Mouse (Mus musculus): Measurements from ENCODE around the gene Gpr35. TPM values are rescaled to one million over a fixed set of nuclear protein-coding genes. Genes with fewer than 3 reads are reported as not detected.
A peak's percentile ranks its signal among the peaks of the same experiment; 100 is the strongest.

Gene Gpr35
- polyA plus RNA-seq (2015; fragmentation: Nextera tagmentation; extraction: Ambion mirVana): 4.7 and 4.8 TPM in 2 replicates

GRCm38 (mm10) chr1:92950607-92951006 is at the start of gene Gpr35:
Gene Gpr35 (plus strand): TSS chr1:92950865.
- no peaks in the 10 kb centered on the region for H3K9me3 ChIP-seq (ENCODE audit: control insufficient read depth)
- peak within 1 kb of the TSS; percentile 70 for H3K27ac ChIP-seq (ENCODE audit: low read depth, low read length)
- H3K9ac ChIP-seq (ENCODE audit: low read depth, low read length): peak within 1 kb of the TSS; percentile 34; the same call in 1 of the 2 replicates
- no peak for TF ChIP-seq CTCF (IDR thresholded peaks at IDR 0.05; ENCODE audit: low read depth)
- 0 out of 2 replicates have a peak, but pooled peaks cover 4% of the 10 kb centered on the region for H3K4me1 ChIP-seq (replicated peaks; ENCODE audit: control insufficient read depth, insufficient read depth, low read length)
- H3K36me3 ChIP-seq (ENCODE audit: control insufficient read depth, insufficient read depth): peaks cover 30% of the 10 kb centered on the region
- peak within 1 kb of the TSS; percentile 34 for H3K4me3 ChIP-seq (ENCODE audit: low read depth, low read length)
- 39% methylated on average over 5 of the region's 5 CpGs for WGBS
- peak within 1 kb of the TSS; percentile 70 for H3K4me2 ChIP-seq (replicated peaks; ENCODE audit: low read depth)
- ATAC-seq: peak; percentile 89
- H3K27me3 ChIP-seq (replicated peaks; ENCODE audit: control insufficient read depth, insufficient read depth, low read length): no peaks in the 10 kb centered on the region

DNA sequence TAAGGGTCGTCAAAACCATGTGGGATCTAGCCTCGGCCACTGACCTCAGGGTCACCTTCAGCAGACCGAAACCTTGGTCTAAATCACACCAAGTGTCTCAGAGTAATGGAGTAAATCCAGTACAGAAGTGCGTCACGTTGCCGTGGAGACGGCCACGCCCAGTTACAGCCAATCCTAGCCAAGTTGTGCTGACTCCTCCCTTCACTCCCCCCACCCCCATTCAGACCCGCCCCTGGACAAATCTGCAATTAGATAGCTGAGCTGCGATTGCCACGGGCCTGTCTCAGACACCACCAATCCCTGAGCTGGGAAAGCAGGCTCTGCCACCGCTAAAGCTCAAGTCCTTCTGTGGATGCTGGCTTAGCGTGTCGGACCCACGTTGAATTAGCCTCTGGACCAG is 47.9 kb upstream of the Gpr35 start, which contains the start of gene Ankmy1:
Gene Ankmy1 (minus strand): TSS at position 121 of the 400 bp plus-strand sequence.
- ATAC-seq: peak; percentile 8
- Histone ChIP-seq H3K36me3 (ENCODE audit: control insufficient read depth, insufficient read depth) (no peaks in the 10 kb centered on the region), H3K9ac (ENCODE audit: low read depth, low read length) (no peak within 1 kb of the TSS), H3K4me1 (replicated peaks; ENCODE audit: control insufficient read depth, insufficient read depth, low read length) (0 out of 2 replicates have a peak, but pooled peaks cover 8% of the 10 kb centered on the region), H3K4me2 (replicated peaks; ENCODE audit: low read depth) (peak within 1 kb of the TSS; percentile 58), H3K27ac (ENCODE audit: low read depth, low read length) (no peak within 1 kb of the TSS), H3K4me3 (ENCODE audit: low read depth, low read length) (peak within 1 kb of the TSS; percentile 18), H3K9me3 (ENCODE audit: control insufficient read depth) (no peaks in the 10 kb centered on the region), H3K27me3 (replicated peaks; ENCODE audit: control insufficient read depth, insufficient read depth, low read length) (no peaks in the 10 kb centered on the region)
- TF ChIP-seq CTCF (IDR thresholded peaks at IDR 0.05; ENCODE audit: low read depth): no peak
- under 1% methylated on average over 15 of the region's 15 CpGs for WGBS

DNA sequence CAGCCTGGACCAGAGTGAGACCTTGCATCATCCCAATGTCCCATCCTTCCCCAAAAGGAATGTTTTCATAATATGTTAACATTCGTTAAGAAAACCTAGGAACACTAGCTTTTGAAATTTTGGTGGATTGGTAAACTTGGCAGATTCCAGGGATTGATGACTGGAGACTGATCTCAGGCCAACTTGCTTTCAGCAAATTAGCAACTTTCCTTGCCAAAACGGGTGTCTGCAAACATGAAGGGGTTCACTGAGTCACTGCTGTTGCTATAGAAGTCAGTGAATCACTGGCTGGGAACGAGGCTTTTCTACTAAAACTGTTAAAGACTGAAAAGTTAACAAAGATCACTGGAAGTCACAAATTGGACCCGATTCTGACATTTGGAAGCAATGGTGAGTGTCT is 47.0 kb upstream of the Gpr35 start:
- 72% methylated on average over 4 of the region's 4 CpGs for whole genome bisulfite sequencing
- H3K36me3 ChIP-seq (ENCODE audit: control insufficient read depth, insufficient read depth): no peaks in the 10 kb centered on the region
- no peak for TF ChIP-seq CTCF (IDR thresholded peaks at IDR 0.05; ENCODE audit: low read depth)
- ATAC-seq: no peak
- no peak overlapping the region for H3K4me2 ChIP-seq (replicated peaks; ENCODE audit: low read depth)
- H3K27me3 ChIP-seq (replicated peaks; ENCODE audit: control insufficient read depth, insufficient read depth, low read length): no peaks in the 10 kb centered on the region
- no peak overlapping the region for H3K9ac ChIP-seq (ENCODE audit: low read depth, low read length)
- 0 out of 2 replicates have a peak, but pooled peaks cover 9% of the 10 kb centered on the region for H3K4me1 ChIP-seq (replicated peaks; ENCODE audit: control insufficient read depth, insufficient read depth, low read length)
- H3K9me3 ChIP-seq (ENCODE audit: control insufficient read depth): no peaks in the 10 kb centered on the region
- H3K4me3 ChIP-seq (ENCODE audit: low read depth, low read length): no peak overlapping the region
- H3K27ac ChIP-seq (ENCODE audit: low read depth, low read length): no peak overlapping the region

- H3K9ac ChIP-seq (ENCODE audit: low read depth, low read length): no peak overlapping the region
- TF ChIP-seq CTCF (IDR thresholded peaks at IDR 0.05; ENCODE audit: low read depth): no peak
- peaks cover 9% of the 10 kb centered on the region; the same call in 1 of the 2 replicates for H3K4me1 ChIP-seq (replicated peaks; ENCODE audit: control insufficient read depth, insufficient read depth, low read length)
- H3K4me3 ChIP-seq (ENCODE audit: low read depth, low read length): no peak overlapping the region
- H3K36me3 ChIP-seq (ENCODE audit: control insufficient read depth, insufficient read depth): no peaks in the 10 kb centered on the region
- no peak overlapping the region for H3K27ac ChIP-seq (ENCODE audit: low read depth, low read length)
- H3K27me3 ChIP-seq (replicated peaks; ENCODE audit: control insufficient read depth, insufficient read depth, low read length): no peaks in the 10 kb centered on the region
- peak overlapping the region; percentile 76; the same call in 1 of the 2 replicates for H3K4me2 ChIP-seq (replicated peaks; ENCODE audit: low read depth)
- no peak for ATAC-seq
- no peaks in the 10 kb centered on the region for H3K9me3 ChIP-seq (ENCODE audit: control insufficient read depth)
- 92% methylated on average over 2 of the region's 2 CpGs for WGBS
Observed at GRCm38 (mm10) chr1:92905703-92906310, 44.9 kb upstream of the Gpr35 start.

DNA sequence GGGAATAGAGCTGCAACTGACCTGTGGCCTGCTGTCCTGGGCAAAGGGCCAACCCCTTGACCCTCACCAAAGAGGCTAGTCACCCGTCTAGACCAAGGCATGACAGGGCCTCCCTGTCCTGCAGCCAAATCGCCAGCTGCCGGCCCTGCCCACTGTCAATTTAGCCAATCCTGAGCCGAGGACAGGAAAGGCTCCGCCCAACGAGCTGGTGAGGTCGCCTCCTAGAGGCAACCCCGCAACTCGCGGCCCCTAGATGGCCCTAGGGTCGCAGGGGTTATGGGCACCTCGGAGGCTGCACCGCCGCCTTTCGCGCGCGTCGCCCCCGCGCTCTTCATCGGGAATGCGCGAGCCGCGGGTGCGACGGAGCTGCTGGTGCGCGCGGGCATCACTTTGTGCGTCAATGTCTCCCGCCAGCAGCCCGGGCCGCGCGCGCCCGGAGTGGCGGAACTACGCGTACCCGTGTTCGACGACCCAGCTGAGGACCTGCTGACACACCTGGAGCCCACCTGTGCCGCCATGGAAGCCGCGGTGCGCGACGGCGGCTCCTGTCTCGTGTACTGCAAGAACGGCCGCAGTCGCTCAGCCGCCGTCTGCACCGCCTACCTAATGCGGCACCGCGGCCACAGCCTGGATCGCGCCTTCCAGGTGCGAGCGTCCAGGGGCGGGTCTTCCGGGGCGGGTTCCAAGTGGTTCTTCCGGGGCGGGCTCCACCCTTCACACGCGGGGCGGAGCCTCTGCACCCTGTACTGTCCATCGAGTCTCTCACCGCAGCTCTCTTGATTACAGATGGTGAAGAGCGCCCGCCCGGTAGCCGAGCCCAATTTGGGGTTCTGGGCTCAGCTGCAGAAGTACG is 43.7 kb upstream of the Gpr35 start, which contains the start of gene Dusp28:
Gene Dusp28 (plus strand): TSS at position 203 of the 853 bp plus-strand sequence.
- Histone ChIP-seq H3K9me3 (ENCODE audit: control insufficient read depth) (no peaks in the 10 kb centered on the region), H3K9ac (ENCODE audit: low read depth, low read length) (peak within 1 kb of the TSS; percentile 60), H3K4me3 (ENCODE audit: low read depth, low read length) (peak within 1 kb of the TSS; percentile 73), H3K36me3 (ENCODE audit: control insufficient read depth, insufficient read depth) (no peaks in the 10 kb centered on the region), H3K27ac (ENCODE audit: low read depth, low read length) (peak within 1 kb of the TSS; percentile 89), H3K4me1 (replicated peaks; ENCODE audit: control insufficient read depth, insufficient read depth, low read length) (peaks cover 9% of the 10 kb centered on the region; the same call in 1 of the 2 replicates), H3K4me2 (replicated peaks; ENCODE audit: low read depth) (peak within 1 kb of the TSS; percentile 76), H3K27me3 (replicated peaks; ENCODE audit: control insufficient read depth, insufficient read depth, low read length) (no peaks in the 10 kb centered on the region)
- peak; percentile 83 for ATAC-seq
- TF ChIP-seq CTCF (IDR thresholded peaks at IDR 0.05; ENCODE audit: low read depth): peak; percentile 81
- under 1% methylated on average over 81 of the region's 81 CpGs for WGBS
